ENCODE assay signal across 15 mouse cellular contexts in genomic region chr9:40323773-40324172, GRCm38 (mm10). TPM values are rescaled to one million over a fixed set of nuclear protein-coding genes. Genes with fewer than 3 reads are reported as not detected.
DNase-seq lines count a peak whose midpoint lies in the region; ATAC-seq and TF ChIP-seq lines count a peak whose summit lies in the region.
"Had no signal": no experiment of that assay in that cellular context is flagged by ENCODE, and none has a peak within 500 bp of the region (broad histone marks: within the 10 kb centered on the region; RNA-seq: fewer than 3 reads in every experiment).

No protein-coding gene starts in this region.

- DNase-seq in liver, adult 2 months (ENCODE audit: extremely low read depth, low read depth, low spot score): no peak
- no peak for DNase-seq in liver
- no peak for DNase-seq in intestine, embryonic 14.5 days (ENCODE audit: low spot score)
- DNase-seq in liver, embryonic 13.5 days: no peak
- DNase-seq in kidney, postnatal 14 days: no peak
- DNase-seq in spleen, adult 18-20 months: no peak
- DNase-seq: cerebellum, adult 11-12 months; kidney, adult 9 months had no signal

- H3K9ac ChIP-seq in liver, adult 2 months (ENCODE audit: low read depth, low read length): no peak overlapping the region
- no peak overlapping the region; the same call in 1 of the 2 replicates for H3K9ac ChIP-seq in intestine, embryonic 14.5 days (ENCODE audit: low read length)
- no peak overlapping the region for H3K9ac ChIP-seq in liver, embryonic 13.5 days
- no peak overlapping the region for H3K9ac ChIP-seq in stomach, embryonic 15.5 days
- H3K9ac ChIP-seq: embryonic facial prominence, embryonic 13.5 days; hindbrain, embryonic 15.5 days; limb, embryonic 13.5 days had no signal

- peaks cover 8% of the 10 kb centered on the region; the same call in 1 of the 2 replicates for H3K4me1 ChIP-seq in liver, adult 2 months (ENCODE audit: control insufficient read depth, insufficient read depth, low read length)
- H3K4me1 ChIP-seq in intestine, embryonic 14.5 days (replicated peaks; ENCODE audit: control insufficient read depth, insufficient read depth, low read length): peaks cover 11% of the 10 kb centered on the region
- peaks cover 52% of the 10 kb centered on the region for H3K4me1 ChIP-seq in liver, embryonic 13.5 days (replicated peaks)
- H3K4me1 ChIP-seq in stomach, embryonic 15.5 days: peaks cover 34% of the 10 kb centered on the region
- H3K4me1 ChIP-seq: hindbrain, embryonic 15.5 days had no signal

- no peaks in the 10 kb centered on the region for H3K9me3 ChIP-seq in intestine, embryonic 14.5 days (ENCODE audit: control insufficient read depth, low read length)
- no peaks in the 10 kb centered on the region for H3K9me3 ChIP-seq in liver, embryonic 13.5 days (replicated peaks)
- H3K9me3 ChIP-seq in stomach, embryonic 15.5 days: no peaks in the 10 kb centered on the region
- H3K9me3 ChIP-seq: embryonic facial prominence, embryonic 13.5 days; hindbrain, embryonic 15.5 days; limb, embryonic 13.5 days had no signal

- no peaks in the 10 kb centered on the region for H3K79me2 ChIP-seq in liver, adult 2 months (ENCODE audit: control insufficient read depth, insufficient read depth, low read length)

- H3K27me3 ChIP-seq in liver, adult 2 months (ENCODE audit: control insufficient read depth, insufficient read depth, low read length): no peaks in the 10 kb centered on the region
- H3K27me3 ChIP-seq in intestine, embryonic 14.5 days (replicated peaks; ENCODE audit: control insufficient read depth, insufficient read depth, low read length): no peaks in the 10 kb centered on the region
- no peaks in the 10 kb centered on the region for H3K27me3 ChIP-seq in liver, embryonic 13.5 days
- no peaks in the 10 kb centered on the region for H3K27me3 ChIP-seq in stomach, embryonic 15.5 days (replicated peaks)
- H3K27me3 ChIP-seq: embryonic facial prominence, embryonic 13.5 days; hindbrain, embryonic 15.5 days; limb, embryonic 13.5 days had no signal

- H3K27ac ChIP-seq in liver, adult 2 months (replicated peaks; ENCODE audit: insufficient read depth, low read depth, low read length): peak overlapping the region; percentile 44
- no peak overlapping the region for H3K27ac ChIP-seq in intestine, embryonic 14.5 days (ENCODE audit: low read depth)
- no peak overlapping the region for H3K27ac ChIP-seq in liver, embryonic 13.5 days
- H3K27ac ChIP-seq in stomach, embryonic 15.5 days: peak overlapping the region; percentile 72
- H3K27ac ChIP-seq: embryonic facial prominence, embryonic 13.5 days; hindbrain, embryonic 15.5 days; limb, embryonic 13.5 days had no signal

- no peaks in the 10 kb centered on the region for H3K36me3 ChIP-seq in liver, adult 2 months (ENCODE audit: control insufficient read depth, insufficient read depth, low read length)
- H3K36me3 ChIP-seq in intestine, embryonic 14.5 days (ENCODE audit: control insufficient read depth, insufficient read depth, low read length): no peaks in the 10 kb centered on the region
- no peaks in the 10 kb centered on the region for H3K36me3 ChIP-seq in liver, embryonic 13.5 days
- H3K36me3 ChIP-seq in stomach, embryonic 15.5 days: no peaks in the 10 kb centered on the region
- H3K36me3 ChIP-seq: limb, embryonic 13.5 days had no signal

- no peak for TF ChIP-seq CTCF in liver, adult 2 months (IDR thresholded peaks at IDR 0.05; ENCODE audit: low read depth, low read length)

- WGBS in liver, adult 2 months: 76% methylated on average over 6 of the region's 6 CpGs
- WGBS in intestine, embryonic 14.5 days: 52% methylated on average over 6 of the region's 6 CpGs
- WGBS in liver, embryonic 13.5 days (ENCODE audit: insufficient replicate concordance): 44% methylated on average over 6 of the region's 6 CpGs
- 59% methylated on average over 6 of the region's 6 CpGs for WGBS in stomach, embryonic 15.5 days

- peak overlapping the region; percentile 37 for H3K4me2 ChIP-seq in intestine, embryonic 14.5 days (ENCODE audit: low read length)
- peak overlapping the region; percentile 51 for H3K4me2 ChIP-seq in liver, embryonic 13.5 days
- H3K4me2 ChIP-seq in stomach, embryonic 15.5 days: peak overlapping the region; percentile 38
- H3K4me2 ChIP-seq: embryonic facial prominence, embryonic 13.5 days; hindbrain, embryonic 15.5 days; limb, embryonic 13.5 days had no signal

- no peak for ATAC-seq in intestine, embryonic 14.5 days (replicated peaks; ENCODE audit: low FRiP score, low TSS enrichment, low read depth)
- no peak for ATAC-seq in liver, embryonic 13.5 days (ENCODE audit: low read depth)
- ATAC-seq in stomach, embryonic 15.5 days (ENCODE audit: insufficient read depth, low FRiP score, low read depth): no peak
- ATAC-seq: midbrain, embryonic 16.5 days had no signal

- no peak overlapping the region for H3K4me3 ChIP-seq in liver, adult 2 months (ENCODE audit: insufficient read depth, low read depth, low read length)
- H3K4me3 ChIP-seq in intestine, embryonic 14.5 days (ENCODE audit: low read depth, low read length): peak overlapping the region; percentile 25
- H3K4me3 ChIP-seq in liver, embryonic 13.5 days (replicated peaks): peak overlapping the region; percentile 41
- H3K4me3 ChIP-seq in stomach, embryonic 15.5 days (replicated peaks): peak overlapping the region; percentile 38
- H3K4me3 ChIP-seq: embryonic facial prominence, embryonic 13.5 days; hindbrain, embryonic 15.5 days; limb, embryonic 13.5 days had no signal

- TF ChIP-seq POLR2A in liver, adult 2 months (IDR thresholded peaks at IDR 0.05; ENCODE audit: extremely low read depth, insufficient read depth, low read length): no peak

RNA-seq across cellular contexts. Expression of gene Scn3b, which starts 54.8 kb away (rescaled TPM):
- 0.09 and 0.13 TPM in 2 replicates for total RNA-seq in liver, adult 2 months (2014; rRNA removed)
- polyA plus RNA-seq in liver, adult 2 months (2012; rRNA removed): 0.02 TPM in 1 of 2 replicates, not detected in the other
- polyA plus RNA-seq in intestine, embryonic 14.5 days (2014; fragmentation: Nextera tagmentation; extraction: Ambion mirVana): 6.9 and 9.1 TPM in 2 replicates
- polyA plus RNA-seq in liver, embryonic 13.5 days (2015; fragmentation: Nextera tagmentation; extraction: Ambion mirVana): 0.30 and 0.41 TPM in 2 replicates
- 5.2 and 6.1 TPM in 2 replicates for polyA plus RNA-seq in stomach, embryonic 15.5 days (2015; fragmentation: Nextera tagmentation; extraction: Ambion mirVana)
- total RNA-seq: granulocyte monocyte progenitor cell, adult 5-6 weeks; megakaryocyte progenitor cell, adult 5-6 weeks had no signal

Comparison
In these comparisons a context has a peak if more than half of its experiments do, and no peak if none do; other contexts are left out.
1. H3K27ac ChIP-seq: peak in liver, adult 2 months (single experiment) and stomach, embryonic 15.5 days (single experiment); none in intestine, embryonic 14.5 days (single experiment) and liver, embryonic 13.5 days (single experiment).
2. Peak in every context shown above with its lines, with median percentiles within 50 percentile points of each other: H3K4me2 ChIP-seq.